Mouse (Mus musculus) heart, embryonic 13.5 days (tissue): Measurements from ENCODE around the gene Tspan31. TPM values are rescaled to one million over a fixed set of nuclear protein-coding genes. Genes with fewer than 3 reads are reported as not detected.

Source experiments
- ATAC-seq: fragments of 200-750 bp; cut with Nextera tagmentation; 2 replicates; pipeline ENCODE4 v1.8.0; 2017; ENCODE audit warnings: moderate TSS enrichment; ENCODE audit not compliant: insufficient number of reproducible peaks, low FRiP score, low TSS enrichment; ENCODE audit errors: extremely low read depth
- H3K27ac ChIP-seq: fragments of 300-500 bp; sonication (generic); replicated peaks from 2 replicates; pipeline ENCODE4 v1.5.1; 2015; ENCODE audit warnings: moderate library complexity, mild to moderate bottlenecking, inconsistent platforms
- H3K27me3 ChIP-seq: fragments of 300-500 bp; sonication (generic); replicated peaks from 2 replicates; pipeline ENCODE4 v1.6.1; 2015; ENCODE audit warnings: mild to moderate bottlenecking, inconsistent platforms
- H3K36me3 ChIP-seq: fragments of 300-500 bp; sonication (generic); 2 replicates; pipeline ENCODE4 v1.6.1; 2015; ENCODE audit warnings: mild to moderate bottlenecking, inconsistent platforms
- H3K4me1 ChIP-seq: fragments of 300-500 bp; sonication (generic); 2 replicates; pipeline ENCODE4 v1.6.1; 2015; ENCODE audit warnings: inconsistent platforms
- H3K4me2 ChIP-seq: fragments of 300-500 bp; sonication (generic); 2 replicates; pipeline ENCODE4 v1.6.1; 2015; ENCODE audit warnings: inconsistent platforms, mild to moderate bottlenecking, moderate library complexity
- H3K4me3 ChIP-seq: fragments of 300-500 bp; sonication (generic); 2 replicates; pipeline ENCODE4 v1.5.1; 2015; ENCODE audit warnings: moderate library complexity, mild to moderate bottlenecking, inconsistent platforms
- H3K9ac ChIP-seq: fragments of 300-500 bp; sonication (generic); 2 replicates; pipeline ENCODE4 v1.6.1; 2015; ENCODE audit warnings: inconsistent platforms, mild to moderate bottlenecking, moderate library complexity
- H3K9me3 ChIP-seq: fragments of 300-500 bp; sonication (generic); 2 replicates; pipeline ENCODE4 v1.6.1; 2016; ENCODE audit warnings: inconsistent platforms
- WGBS: fragments of 180-500 bp; shearing (Covaris S2); methylation state at CpG from one replicate; pipeline ENCODE4 v1.1.7; 2015; ENCODE audit warnings: mixed read lengths; 5-methylcytosine and 5-hydroxymethylcytosine counted together
- polyA plus RNA-seq: library from polyadenylated mRNA; unstranded; fragments of >200 nt; fragmentation: Nextera tagmentation; extraction: Ambion mirVana; gene quantifications from 2 replicates; pipeline ENCODE4 v1.2.1, GENCODE M21; 2015

The Tspan31 gene
- polyA plus RNA-seq, 1 experiment from 2014 or later = 110 TPM

DNA sequence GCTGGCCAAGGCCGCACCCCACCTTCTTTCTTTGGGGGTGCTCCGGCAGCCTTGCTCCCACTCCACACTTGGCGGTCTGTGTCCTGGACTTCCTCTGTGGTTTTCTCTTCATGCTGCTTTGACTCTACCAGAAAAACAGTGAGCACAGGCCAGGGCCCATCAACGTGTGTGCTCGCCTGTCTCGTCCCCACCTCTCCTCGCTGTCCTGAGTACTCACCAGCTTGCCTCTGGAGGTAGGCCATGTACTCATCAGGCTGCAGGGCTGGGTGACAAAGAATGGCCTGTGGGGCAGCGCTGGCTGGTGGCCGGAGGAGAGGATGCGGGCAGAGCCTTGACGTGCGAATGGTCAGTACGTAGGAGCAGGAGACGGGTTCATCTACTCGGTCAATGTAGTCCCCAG, 29.8 kb upstream of the Tspan31 start:
- no peak overlapping the region for H3K9ac ChIP-seq
- H3K4me3 ChIP-seq = no peak overlapping the region
- no peak overlapping the region for H3K27ac ChIP-seq
- no peak overlapping the region for H3K4me2 ChIP-seq
- 91% methylated on average over 15 of the region's 15 CpGs for WGBS
- H3K27me3 ChIP-seq = no peaks in the 10 kb centered on the region
- H3K4me1 ChIP-seq = peaks cover 6% of the 10 kb centered on the region
- peaks cover 48% of the 10 kb centered on the region for H3K36me3 ChIP-seq
- no peak for ATAC-seq
- no peaks in the 10 kb centered on the region for H3K9me3 ChIP-seq

DNA sequence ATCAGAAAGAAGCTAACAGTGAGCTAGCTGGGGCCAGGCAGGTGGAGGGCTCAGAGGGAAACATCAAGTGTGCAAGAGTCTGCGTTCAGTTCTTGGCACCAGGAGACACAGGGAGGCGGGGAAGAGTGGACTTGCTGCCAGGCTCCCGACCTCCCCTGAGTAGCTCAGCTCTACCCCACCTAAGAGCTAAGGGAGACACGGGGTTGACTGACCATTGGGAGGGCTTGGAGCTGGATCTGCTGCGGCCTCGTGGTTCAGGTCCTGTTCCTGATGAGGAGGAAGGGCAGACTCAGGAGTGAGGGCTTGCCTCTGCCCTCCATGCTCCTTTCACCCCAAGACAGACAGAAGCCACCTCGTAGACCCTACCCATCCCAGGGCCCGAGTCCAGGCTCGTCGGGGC, 29.1 kb upstream of the Tspan31 start:
- Histone ChIP-seq H3K4me2 (no peak overlapping the region), H3K9me3 (no peaks in the 10 kb centered on the region), H3K27me3 (no peaks in the 10 kb centered on the region), H3K27ac (no peak overlapping the region), H3K9ac (no peak overlapping the region), H3K4me3 (no peak overlapping the region), H3K36me3 (peaks cover 48% of the 10 kb centered on the region), H3K4me1 (peaks cover 12% of the 10 kb centered on the region)
- WGBS = 74% methylated on average over 10 of the region's 10 CpGs
- no peak for ATAC-seq

DNA sequence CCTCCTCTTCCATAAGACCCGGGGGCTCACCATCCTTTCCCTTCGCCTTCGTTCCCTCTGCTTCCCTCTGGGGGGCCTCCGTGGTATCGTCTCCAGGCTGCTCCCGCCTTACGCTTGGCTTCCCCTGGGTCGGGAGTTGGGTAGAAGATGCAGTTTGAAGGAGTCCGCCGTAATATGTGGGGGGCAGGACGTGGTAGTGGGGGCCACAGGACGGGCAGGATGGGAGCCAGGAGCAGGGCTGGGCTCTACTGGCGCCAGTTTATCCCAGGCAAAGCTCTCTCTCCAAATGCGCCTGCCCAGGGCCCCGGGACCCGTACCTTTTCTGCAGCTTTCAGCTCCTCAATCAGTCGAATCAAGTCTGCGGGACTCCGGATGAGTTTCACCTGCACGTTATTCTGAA, 28.4 kb upstream of the Tspan31 start:
- Histone ChIP-seq H3K4me2 (no peak overlapping the region), H3K4me1 (peaks cover 15% of the 10 kb centered on the region), H3K9me3 (no peaks in the 10 kb centered on the region), H3K36me3 (peaks cover 48% of the 10 kb centered on the region), H3K27ac (no peak overlapping the region), H3K27me3 (peaks cover 5% of the 10 kb centered on the region), H3K9ac (no peak overlapping the region), H3K4me3 (no peak overlapping the region)
- ATAC-seq = no peak
- WGBS = 72% methylated on average over 20 of the region's 20 CpGs

DNA sequence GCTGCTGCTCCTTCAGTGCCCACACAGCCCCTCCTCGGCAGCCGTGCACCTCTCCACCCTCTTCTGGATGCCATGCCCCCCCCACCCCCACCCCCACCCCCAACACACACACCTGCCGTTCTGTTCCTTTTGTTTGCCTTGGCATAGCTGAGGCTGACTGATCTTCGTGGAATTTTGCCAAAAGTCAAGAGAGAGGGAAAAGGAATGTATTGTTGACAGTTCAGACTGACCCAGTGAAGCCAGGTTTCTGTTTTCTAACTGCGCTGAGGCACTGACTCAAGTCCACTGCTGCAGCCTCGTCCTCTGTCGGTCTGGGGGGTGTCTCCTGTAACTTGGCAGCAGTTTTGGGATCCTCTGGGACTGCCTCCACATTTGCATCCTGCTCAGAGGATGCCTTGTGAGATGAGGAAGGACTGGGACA, 24.3 kb upstream of the Tspan31 start:
- peaks cover 29% of the 10 kb centered on the region for H3K4me1 ChIP-seq
- no peak overlapping the region for H3K4me3 ChIP-seq
- no peak for ATAC-seq
- H3K9me3 ChIP-seq = no peaks in the 10 kb centered on the region
- H3K4me2 ChIP-seq = no peak overlapping the region
- 0 out of 2 replicates have a peak overlapping the region, but pooled peaks have one; percentile 2 for H3K27ac ChIP-seq
- 32% methylated on average over 7 of the region's 7 CpGs for WGBS
- peaks cover 46% of the 10 kb centered on the region for H3K27me3 ChIP-seq
- H3K9ac ChIP-seq = no peak overlapping the region
- H3K36me3 ChIP-seq = peaks cover 41% of the 10 kb centered on the region

DNA sequence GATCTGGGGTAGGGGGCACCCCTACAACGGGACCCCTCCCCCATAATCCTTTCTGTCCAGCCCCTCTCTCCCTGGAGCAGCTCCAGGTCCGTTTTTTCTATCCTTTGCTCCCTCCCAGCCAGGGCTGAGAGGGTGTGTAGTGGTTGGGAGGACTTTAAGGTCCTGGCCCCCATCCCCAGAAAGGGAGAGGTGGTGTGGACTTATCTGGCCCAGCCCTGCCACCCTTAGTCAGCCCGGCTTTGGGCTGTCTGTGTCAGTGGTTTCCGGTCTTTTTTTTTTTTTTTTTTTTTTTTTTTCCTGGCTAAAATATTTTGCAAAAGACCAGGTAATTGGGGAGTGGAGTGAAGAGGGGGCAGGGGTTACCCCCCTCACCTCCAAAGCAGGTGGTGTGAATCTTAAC, 22.7 kb upstream of the Tspan31 start:
- H3K27me3 ChIP-seq = peaks cover 63% of the 10 kb centered on the region
- no peaks in the 10 kb centered on the region for H3K9me3 ChIP-seq
- H3K4me2 ChIP-seq = no peak overlapping the region
- peaks cover 29% of the 10 kb centered on the region for H3K4me1 ChIP-seq
- ATAC-seq = no peak
- 41% methylated on average over 4 of the region's 4 CpGs for WGBS
- no peak overlapping the region for H3K27ac ChIP-seq
- H3K36me3 ChIP-seq = peaks cover 25% of the 10 kb centered on the region
- H3K4me3 ChIP-seq = no peak overlapping the region
- H3K9ac ChIP-seq = no peak overlapping the region

DNA sequence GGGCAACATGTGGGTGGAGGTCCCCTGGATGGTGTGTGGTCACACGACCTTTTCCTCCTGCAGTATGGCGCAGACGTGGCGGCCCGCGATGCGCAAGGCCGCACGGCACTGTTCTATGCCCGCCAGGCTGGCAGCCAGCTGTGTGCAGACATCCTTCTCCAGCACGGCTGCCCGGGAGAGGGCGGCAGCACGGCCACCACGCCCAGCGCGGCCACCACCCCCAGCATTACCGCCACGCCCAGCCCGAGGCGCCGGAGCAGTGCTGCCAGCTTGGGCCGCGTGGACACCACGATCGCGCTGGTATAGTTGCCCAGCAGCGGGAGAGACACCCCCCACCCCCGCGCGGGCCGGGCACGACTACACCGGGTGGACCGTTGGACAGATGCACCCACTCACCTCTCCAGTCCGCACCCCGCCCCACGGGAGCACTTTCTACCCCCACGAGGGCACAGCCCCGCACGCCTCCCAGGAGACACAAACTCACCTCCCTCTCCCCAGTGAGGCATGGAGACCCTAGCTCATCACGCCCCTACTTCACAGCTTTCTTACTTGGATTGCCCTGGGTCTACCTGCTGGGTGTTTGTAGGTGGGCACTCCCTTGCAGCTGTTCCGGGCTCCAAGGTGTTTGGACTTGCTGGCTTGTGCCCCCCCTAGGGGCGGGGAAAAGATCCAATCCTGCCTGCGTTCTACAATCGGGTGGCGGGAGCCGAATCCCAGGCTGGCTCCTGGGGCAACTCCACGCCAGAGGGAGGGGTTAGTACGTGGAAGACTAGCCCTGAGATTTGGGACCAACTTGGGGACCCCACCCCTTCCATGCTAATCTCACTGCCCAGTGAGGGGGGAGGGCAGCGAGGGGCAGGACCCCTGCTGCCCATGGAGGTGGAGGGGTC, 21.7 kb upstream of the Tspan31 start:
- Histone ChIP-seq H3K27ac (no peak overlapping the region), H3K36me3 (peaks cover 15% of the 10 kb centered on the region), H3K4me2 (peak overlapping the region; percentile 43), H3K4me1 (peaks cover 29% of the 10 kb centered on the region), H3K4me3 (peak overlapping the region; percentile 31), H3K27me3 (peaks cover 73% of the 10 kb centered on the region), H3K9ac (no peak overlapping the region), H3K9me3 (no peaks in the 10 kb centered on the region)
- ATAC-seq = no peak
- 13% methylated on average over 51 of the region's 51 CpGs for WGBS

DNA sequence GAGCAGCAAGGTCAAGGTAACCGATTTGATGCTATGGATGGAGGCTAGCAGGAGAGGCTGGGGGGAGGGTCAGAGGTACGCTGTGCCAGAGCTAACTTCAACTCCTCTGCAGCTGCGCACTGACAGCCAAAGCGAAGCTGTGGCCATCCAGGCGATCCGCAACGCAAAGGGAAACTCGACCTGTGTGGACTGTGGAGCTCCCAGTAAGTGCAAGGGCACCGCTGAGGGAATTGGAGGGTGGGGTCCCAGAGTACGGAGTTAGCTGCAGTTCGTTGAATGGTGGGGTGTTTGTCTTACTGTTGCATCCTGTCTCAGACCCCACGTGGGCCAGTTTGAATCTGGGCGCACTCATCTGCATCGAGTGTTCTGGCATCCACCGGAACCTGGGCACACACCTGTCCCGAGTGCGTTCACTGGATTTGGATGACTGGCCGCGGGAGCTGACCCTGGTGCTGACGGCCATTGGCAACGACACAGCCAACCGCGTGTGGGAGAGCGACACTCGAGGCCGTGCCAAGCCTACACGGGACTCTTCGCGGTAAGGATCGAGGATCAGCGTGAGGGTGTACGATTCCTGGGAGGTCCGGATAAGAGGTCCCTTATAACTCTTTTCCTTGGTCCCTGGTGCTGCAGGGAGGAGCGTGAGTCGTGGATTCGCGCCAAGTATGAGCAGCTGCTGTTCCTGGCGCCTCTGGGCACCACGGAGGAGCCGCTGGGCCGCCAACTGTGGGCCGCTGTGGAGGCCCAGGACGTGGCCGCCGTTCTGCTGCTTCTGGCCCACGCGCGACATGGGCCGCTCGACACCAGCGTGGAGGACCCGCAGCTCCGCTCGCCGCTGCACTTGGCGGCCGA, 20.7 kb upstream of the Tspan31 start:
- Histone ChIP-seq H3K36me3 (peaks cover 5% of the 10 kb centered on the region; the same call in 1 of the 2 replicates), H3K27me3 (peaks cover 78% of the 10 kb centered on the region), H3K4me1 (peaks cover 29% of the 10 kb centered on the region), H3K9ac (no peak overlapping the region), H3K4me2 (peak overlapping the region; percentile 43), H3K27ac (no peak overlapping the region), H3K9me3 (no peaks in the 10 kb centered on the region), H3K4me3 (peak overlapping the region; percentile 31)
- no peak for ATAC-seq
- WGBS = 8% methylated on average over 57 of the region's 57 CpGs

DNA sequence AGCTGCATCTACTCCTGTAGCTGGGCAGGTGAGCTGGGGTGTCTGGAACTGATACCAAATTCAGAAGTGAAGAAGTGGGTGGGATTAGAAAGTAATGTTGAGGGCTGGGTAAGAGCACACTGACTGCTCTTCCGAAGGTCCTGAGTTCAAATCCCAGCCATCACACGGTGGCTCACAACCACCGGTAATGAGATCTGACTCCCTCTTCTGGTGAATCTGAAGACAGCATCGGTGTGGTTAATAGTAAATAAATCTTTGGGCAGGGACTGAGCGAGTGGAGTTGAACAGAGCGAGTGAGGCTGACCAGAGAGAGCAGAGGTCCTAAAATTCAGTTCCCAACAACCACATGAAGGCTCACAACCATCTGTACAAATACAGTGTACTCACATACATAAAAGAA, 15.6 kb upstream of the Tspan31 start:
- no peaks in the 10 kb centered on the region for H3K36me3 ChIP-seq
- WGBS = 65% methylated on average over 6 of the region's 6 CpGs
- no peaks in the 10 kb centered on the region for H3K9me3 ChIP-seq
- H3K27ac ChIP-seq = no peak overlapping the region
- H3K4me2 ChIP-seq = no peak overlapping the region
- no peak overlapping the region for H3K4me3 ChIP-seq
- ATAC-seq = no peak
- H3K27me3 ChIP-seq = peaks cover 96% of the 10 kb centered on the region
- peaks cover 17% of the 10 kb centered on the region for H3K4me1 ChIP-seq
- H3K9ac ChIP-seq = no peak overlapping the region

DNA sequence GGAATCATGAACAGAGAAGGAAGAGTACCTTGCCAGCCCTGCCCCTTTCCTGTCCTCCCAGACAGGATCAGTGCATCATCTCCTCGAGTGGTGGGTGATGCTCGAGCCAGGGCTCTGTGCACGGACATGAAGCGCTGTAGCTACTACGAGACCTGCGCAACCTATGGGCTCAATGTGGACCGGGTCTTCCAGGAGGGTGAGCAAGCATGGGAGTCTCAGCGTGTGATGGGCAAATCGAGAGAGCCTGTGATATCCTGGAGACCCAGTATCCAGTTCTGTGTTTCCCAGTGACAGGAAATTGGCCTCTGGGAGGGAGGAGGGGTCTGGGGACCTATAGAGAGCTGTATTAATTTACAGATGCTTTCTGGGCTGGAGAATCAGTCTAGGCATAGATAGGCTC, 15.0 kb upstream of the Tspan31 start:
- Histone ChIP-seq H3K4me3 (no peak overlapping the region), H3K36me3 (no peaks in the 10 kb centered on the region), H3K4me2 (no peak overlapping the region), H3K27me3 (peaks cover 96% of the 10 kb centered on the region), H3K27ac (no peak overlapping the region), H3K4me1 (peaks cover 20% of the 10 kb centered on the region), H3K9me3 (no peaks in the 10 kb centered on the region), H3K9ac (no peak overlapping the region)
- WGBS = 77% methylated on average over 9 of the region's 9 CpGs
- ATAC-seq = no peak

DNA sequence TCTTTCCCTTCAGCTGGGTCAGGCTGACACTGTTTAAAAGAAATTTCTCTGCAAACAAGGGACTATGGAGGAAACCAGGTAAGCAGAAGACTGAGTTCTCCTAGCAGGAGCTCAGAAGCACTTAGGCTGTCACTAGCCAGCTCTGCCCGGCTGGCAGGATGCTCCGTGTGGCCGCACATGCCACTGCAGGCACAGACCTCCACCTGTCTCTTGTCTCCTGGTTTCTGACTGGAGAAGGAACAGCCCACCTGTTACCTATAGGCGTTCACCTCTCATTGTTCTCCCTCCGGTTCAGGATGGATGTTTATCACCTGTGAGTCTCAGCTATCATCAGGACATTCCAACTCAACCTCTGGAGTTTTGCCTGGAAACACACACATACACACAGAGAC, 13.8 kb upstream of the Tspan31 start:
- WGBS = 36% methylated on average over 5 of the region's 5 CpGs
- no peak overlapping the region for H3K4me2 ChIP-seq
- no peaks in the 10 kb centered on the region for H3K9me3 ChIP-seq
- H3K27ac ChIP-seq = no peak overlapping the region
- peaks cover 32% of the 10 kb centered on the region for H3K4me1 ChIP-seq
- no peak for ATAC-seq
- peaks cover 96% of the 10 kb centered on the region for H3K27me3 ChIP-seq
- no peak overlapping the region for H3K9ac ChIP-seq
- H3K36me3 ChIP-seq = no peaks in the 10 kb centered on the region
- no peak overlapping the region for H3K4me3 ChIP-seq

DNA sequence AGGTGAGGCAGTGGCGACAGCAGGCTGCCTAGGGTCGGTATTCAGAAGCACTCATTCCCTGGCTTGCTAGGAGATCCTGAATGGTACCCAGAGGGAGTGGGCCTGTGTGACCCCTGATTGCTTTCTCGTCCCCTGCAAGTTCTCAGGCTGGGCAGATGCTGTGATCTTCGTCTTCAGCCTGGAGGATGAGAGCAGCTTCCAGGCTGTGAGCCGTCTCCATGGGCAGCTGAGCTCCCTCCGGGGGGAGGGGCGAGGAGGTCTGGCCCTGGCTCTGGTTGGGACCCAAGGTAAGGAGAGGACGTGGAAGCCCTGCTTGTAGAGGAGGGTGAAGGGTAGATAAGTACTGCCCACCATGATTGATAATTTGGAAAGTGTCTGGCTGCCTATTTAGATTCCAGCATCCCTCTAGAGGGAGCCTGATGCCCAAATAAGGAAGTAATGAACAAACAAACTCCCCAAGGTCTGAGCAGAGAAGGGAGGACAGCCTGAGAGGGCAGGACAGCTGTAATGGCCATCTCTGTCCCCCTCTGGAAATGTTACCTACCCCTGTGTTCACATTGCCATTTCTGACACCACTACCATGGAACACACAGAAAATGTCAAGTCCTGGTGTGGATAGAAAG, 13.3 kb upstream of the Tspan31 start:
- no peak overlapping the region for H3K4me2 ChIP-seq
- no peaks in the 10 kb centered on the region for H3K9me3 ChIP-seq
- H3K4me3 ChIP-seq = no peak overlapping the region
- no peak for ATAC-seq
- no peak overlapping the region for H3K27ac ChIP-seq
- WGBS = 24% methylated on average over 8 of the region's 8 CpGs
- H3K36me3 ChIP-seq = no peaks in the 10 kb centered on the region
- H3K27me3 ChIP-seq = peaks cover 96% of the 10 kb centered on the region
- no peak overlapping the region for H3K9ac ChIP-seq
- peaks cover 37% of the 10 kb centered on the region for H3K4me1 ChIP-seq
